Mouse (Mus musculus) activated CD4-positive, CD25-positive, alpha-beta regulatory T cell, adult 4 months (primary cell): ENCODE results near the gene Asb15. TPM values are rescaled to one million over a fixed set of nuclear protein-coding genes. Genes with fewer than 3 reads are reported as not detected.
A peak's percentile ranks its signal among the peaks of the same experiment; 100 is the strongest.

ENCODE experiments used
- ATAC-seq: one replicate; pipeline ENCODE4 v1.8.0; 2017
- polyA plus RNA-seq, 2 experiments: library from polyadenylated mRNA; unstranded; fragments of 100-300 nt; shearing (Covaris generic); gene quantifications; one replicate each; pipeline ENCODE4 v1.2.1; 2017

The Asb15 gene
- not detected for polyA plus RNA-seq

GRCm38 (mm10) chr6:24528064-24528243, at the start of gene Asb15:
Asb15 (plus strand) TSS chr6:24528144.
- no peak for ATAC-seq

GRCm38 (mm10) chr6:24486530-24486929, 41.4 kb upstream of the Asb15 start:
- no peak for ATAC-seq

- ATAC-seq: no peak
Observed at GRCm38 (mm10) chr6:24490341-24490740, 37.6 kb upstream of the Asb15 start.

DNA sequence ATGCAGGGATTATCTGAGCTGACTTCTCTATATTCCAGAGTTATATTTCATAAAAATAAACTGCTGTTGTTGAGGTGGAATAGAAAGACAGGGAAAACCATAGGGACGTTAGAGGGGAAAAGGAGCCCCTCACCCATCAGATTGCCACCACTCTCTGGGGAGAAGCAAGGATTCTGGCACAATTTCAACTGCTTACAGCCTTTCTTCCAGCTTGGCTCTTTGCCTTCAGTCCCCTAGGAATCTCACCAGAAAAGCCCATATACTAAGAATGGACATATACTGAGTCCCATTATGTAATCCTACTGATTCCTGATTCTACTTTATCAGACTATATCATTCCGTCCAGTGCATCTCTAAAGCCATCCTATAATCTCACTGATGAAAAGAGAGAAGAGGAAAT, 23.8 kb upstream of the Asb15 start:
- ATAC-seq: no peak

DNA sequence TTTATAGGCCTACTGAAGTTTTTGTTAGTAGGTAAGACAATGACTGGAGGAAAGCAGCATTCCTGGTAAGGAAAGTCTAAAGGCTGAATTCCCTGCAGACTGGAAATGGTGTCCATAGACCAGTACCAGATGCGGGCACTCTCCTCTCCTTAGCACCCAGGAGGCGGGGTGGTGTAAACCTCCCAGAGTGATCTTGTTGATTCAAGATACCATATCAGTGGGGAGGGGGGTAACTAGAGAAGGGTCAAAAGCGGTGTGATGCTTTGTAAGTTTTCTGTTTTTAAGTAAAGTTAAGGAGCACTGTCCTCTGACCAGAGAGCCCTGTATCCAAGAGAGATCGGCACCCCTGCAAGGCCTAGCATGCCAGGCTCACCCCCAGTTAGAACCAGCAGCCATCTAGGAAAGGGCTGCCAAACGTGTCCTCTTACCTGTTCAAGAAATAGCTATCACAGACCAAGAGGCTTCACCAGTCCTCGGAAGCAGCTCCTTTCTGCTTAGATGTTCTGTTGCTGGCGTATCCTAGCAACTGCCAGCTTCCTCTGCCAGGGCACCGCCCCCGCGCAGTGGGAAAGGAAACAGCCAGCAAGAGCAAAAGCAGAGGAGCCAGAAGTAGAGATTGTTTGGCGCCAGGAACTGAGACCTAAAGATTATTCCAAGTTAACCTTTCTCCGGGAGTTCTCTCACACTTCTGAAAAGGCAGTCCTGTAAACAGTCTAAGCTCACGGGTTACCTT, 13.2 kb upstream of the Asb15 start, which contains the start of gene Iqub:
Gene Iqub, minus strand, starts transcription at position 516 of the 733 bp plus-strand sequence.
- peak; percentile 82 for ATAC-seq

DNA sequence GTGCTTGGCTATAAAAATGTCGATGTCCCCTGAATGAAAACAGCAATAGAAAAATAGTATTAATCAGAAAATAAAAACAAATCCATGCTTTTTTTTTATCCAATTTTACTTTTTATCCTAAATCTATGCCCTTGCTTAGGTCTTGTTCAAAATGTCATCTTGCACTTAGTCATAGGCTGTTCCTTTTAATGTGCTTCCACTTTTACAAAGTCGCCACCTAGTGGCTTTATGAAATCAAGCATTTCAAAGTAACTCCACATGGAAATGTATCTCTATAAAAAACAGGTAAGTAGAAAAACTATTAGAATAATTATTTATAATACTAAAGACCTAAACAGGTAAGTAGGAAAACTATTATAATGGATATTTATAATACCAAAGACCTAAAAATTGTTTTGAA, 11.7 kb upstream of the Asb15 start:
- ATAC-seq: peak; percentile 55

DNA sequence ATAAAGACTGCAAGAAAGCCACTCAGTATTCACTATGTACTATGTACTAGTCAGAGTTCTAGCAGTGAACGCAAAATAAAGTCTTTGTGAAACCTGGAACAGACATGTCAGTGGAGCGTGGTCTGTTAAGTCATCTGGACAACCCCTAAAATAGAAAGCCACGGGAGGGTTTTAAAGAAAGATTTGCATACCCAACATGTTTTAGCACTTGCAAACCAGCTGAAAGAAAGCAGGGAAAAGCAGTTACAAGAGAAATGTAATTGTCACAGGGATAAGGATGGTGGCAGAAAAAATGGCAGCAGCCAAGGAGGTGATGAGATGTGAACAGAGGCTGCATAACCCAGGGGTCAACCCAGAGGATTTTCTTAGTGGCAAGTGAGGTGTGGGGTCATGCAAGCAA, 2.2 kb upstream of the Asb15 start:
- ATAC-seq: no peak

GRCm38 (mm10) chr6:24527155-24528063, 535 bp upstream of the Asb15 start, which contains the start of gene Ndufa5:
Ndufa5 (minus strand) TSS chr6:24528013.
- ATAC-seq: peak; percentile 90

DNA sequence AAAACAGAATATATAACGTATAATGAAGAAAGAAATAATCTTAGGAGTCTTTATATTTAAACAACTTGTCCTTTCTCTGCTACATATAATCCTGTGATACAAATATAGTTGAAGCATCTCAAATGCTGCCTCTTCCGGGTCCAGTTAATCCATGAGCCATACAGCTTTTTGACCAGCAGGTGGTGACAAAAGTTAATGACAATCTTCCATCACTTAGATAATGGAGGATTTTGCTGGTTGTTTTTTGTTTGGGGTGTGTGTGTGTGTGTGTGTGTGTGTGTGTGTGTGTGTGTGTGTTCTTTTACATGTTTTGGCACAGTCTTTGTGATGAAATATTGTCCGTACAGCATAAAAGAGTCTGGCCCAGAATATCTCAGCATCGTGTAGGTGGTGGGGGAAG, 2.2 kb downstream of the Asb15 start:
- ATAC-seq: peak; percentile 38

DNA sequence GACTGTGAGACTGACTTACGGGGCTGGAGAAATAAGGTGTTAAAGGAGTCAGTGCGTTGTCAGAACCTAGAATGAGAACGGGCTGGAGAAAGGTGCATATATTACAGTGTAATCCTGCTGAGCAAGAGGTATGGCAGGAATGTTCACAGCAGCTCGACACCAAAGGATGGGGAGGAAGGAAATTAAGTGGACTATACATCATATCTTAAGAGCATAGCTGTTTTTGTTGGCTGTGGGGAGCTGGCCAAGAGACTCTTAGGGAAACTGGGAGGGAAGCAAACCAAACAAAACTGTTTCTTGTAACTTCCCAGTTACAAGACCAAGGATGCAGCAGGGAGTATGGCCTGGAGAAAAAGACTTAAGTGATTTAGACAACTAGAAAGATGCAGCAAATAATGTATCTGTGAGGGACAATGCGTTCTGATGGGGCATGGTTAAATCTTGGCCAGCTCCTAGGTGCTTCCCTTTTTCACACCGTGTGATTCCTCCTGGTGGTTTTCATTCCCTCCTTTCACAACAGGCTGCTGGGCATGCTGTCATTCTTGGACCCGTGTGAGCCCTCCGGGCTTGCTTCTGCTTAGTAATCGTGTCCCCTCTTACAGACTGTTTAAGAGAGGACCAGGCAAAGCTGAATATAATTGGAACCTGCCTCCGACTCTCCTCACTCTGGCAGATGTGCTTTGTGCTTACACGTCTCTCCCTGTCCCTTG, 2.9 kb downstream of the Asb15 start:
- ATAC-seq: no peak

- ATAC-seq: no peak
Observed at GRCm38 (mm10) chr6:24532804-24533203, 4.9 kb downstream of the Asb15 start.

- ATAC-seq: no peak
Observed at GRCm38 (mm10) chr6:24538435-24538834, 10.5 kb downstream of the Asb15 start.

DNA sequence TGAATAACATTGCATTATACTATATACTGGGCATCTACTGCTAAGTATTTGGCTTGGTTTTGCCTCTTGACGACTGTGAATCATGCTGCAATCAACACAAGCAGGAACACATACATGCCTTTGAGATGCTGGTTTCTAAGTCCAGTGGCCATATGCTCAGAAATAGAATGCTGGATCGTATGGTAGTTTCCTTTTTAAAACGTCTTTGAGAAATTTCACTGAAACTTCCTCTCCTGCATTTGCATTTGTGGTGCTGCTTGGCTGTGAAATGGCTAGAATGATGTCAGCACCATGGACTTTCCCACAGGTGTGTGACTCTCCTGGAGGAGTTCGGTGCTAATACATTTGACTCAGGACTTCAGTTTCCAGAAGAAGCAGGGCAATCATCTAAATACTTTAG, 12.2 kb downstream of the Asb15 start:
- ATAC-seq: no peak

DNA sequence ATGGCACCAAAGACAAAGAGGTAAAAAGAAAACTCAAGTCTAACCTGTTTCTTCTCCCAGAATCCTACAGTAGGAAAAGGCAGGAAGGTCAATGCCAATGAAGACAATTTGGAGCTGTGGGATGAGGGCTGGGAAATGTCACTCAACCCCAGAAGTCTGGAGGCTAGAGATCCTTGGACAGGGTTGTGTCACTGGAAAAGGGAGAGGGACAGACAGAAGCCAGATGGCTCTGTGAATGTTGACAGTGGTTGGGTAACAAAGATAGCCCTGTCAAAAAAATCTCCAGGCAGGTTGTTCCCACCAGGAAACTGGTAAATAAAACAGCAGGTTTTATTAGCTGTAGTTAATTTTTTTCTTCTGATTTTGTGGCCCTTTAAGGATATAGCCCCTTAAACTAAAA, 14.4 kb downstream of the Asb15 start:
- no peak for ATAC-seq

DNA sequence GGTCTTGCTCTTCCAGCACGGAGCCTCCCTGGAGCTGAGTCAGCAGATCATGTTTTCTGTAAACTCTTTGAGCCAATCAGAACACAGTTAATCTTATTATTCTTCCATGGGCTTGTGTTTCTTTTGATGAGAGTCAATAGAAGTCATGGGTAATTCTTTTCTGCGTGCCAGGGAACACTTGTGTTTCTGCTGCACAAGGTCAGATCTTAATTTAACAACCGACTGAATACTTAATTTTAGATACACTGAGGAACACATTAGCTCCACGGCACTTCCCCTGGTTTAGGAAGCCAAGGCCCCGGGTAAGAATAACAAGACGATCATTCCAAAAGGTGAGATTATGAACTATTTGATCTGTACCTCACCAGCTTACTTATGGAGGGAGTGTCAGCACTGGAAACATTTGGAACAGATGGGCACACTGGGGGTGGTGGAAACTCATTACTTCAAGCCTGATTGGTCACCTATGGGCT, 15.2 kb downstream of the Asb15 start:
- no peak for ATAC-seq

DNA sequence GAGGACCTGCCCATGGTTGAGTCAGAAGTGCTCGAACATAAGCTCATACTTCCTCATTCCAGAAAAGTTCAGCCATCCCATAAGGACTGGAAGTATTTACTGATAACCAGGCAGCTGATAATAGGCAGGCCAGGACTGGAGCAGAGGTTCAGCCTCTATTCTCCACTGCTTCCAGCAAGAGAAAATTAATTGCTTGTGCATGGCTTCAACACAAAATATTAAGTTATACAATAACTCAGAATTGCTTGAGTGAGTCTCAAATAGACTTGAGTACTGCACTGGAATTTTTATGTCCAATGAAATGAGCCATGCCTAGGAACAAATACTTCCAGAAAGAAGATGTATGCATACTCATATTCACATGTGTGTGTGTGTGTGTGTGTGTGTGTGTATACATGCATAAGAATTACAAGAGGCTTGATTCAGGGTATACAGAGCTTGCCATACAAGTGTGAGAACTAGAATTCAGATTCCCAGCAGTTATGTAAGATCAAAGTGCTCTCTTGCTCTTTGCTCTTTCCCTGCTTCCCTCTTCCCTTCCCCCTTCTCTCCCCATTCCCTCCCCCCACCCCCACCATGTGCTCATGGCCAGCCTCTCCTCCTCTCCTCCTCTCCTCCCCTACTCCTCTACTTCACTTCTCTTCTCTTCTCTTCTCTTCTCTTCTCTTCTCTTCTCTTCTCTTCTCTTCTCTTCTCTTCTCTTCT, 18.9 kb downstream of the Asb15 start:
- ATAC-seq: no peak

DNA sequence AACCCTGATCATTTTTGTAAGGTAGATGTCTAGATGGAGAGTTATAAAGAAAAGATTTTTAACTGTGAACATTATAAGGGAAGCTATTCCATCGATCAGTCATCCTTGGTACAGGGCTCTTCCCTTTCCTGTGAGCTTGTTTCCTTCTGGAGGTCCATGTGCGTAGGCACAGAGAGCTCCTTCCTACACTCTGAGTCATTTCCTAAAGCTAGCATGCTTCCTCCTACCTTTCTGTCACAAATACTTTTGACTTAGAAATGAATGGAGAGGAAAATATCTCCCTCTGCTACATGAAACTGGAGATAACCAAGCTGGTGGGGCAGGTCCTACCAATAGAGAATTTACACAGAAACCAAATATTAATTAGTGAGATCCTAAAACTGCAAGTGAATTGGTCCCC, 21.9 kb downstream of the Asb15 start:
- ATAC-seq: no peak

DNA sequence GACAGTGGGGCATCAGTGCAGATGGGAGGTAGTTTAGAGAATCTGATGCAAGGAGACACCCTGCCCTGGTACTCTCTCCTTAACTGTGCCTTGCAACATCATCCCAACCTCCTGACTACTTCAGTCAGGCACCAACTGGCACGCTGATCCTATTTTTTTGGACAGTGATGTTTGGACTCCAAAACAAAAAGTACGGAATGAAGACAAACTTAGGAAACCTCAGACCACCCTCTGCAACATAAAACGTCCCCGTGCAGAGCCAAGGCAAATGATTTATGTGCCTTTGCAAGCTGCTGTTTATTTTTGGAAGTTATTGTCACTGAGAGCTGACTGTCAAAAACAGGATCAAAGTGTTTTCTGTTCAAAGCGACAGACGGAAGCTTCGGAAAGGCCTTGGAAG, 24.1 kb downstream of the Asb15 start:
- ATAC-seq: no peak

GRCm38 (mm10) chr6:24554427-24555086, 26.6 kb downstream of the Asb15 start:
- no peak for ATAC-seq

GRCm38 (mm10) chr6:24555488-24555887, 27.5 kb downstream of the Asb15 start:
- ATAC-seq: no peak

- no peak for ATAC-seq
Observed at GRCm38 (mm10) chr6:24564081-24564480, 36.1 kb downstream of the Asb15 start.

DNA sequence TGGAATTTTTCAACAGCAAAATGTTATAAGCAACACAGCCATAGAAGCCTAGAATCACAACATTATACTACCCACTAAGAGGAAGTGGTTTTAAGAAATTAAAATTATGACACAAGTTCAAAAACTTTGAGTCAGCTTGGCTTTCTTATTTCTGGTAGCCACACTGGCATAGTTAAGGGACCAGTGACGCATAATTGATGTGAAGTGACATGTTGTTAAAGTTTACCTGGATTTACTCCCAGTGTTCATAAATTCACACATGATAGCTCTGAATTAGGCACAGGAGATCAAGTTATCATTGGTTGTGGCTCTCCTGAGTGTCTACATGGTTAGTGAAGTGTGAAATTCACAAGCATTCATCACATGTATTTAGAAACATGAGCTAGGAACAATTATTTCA, 36.9 kb downstream of the Asb15 start:
- no peak for ATAC-seq
